Mouse (Mus musculus) regulatory T cell (primary cell): Measurements from ENCODE around the gene Lepr.

Source experiments
- in situ Hi-C: fragments of 300-600 bp; cut with MboI, MseI; formaldehyde crosslinking; loops from one replicate; pipeline ENCODE4 v1.15.1; 2025; ENCODE audit warnings: high pct_unique_total_duplicates

Gene Lepr

GRCm38 (mm10) chr4:101717367-101718121 is at the start of gene Lepr:
Gene Lepr (plus strand): TSS chr4:101717404.
- in situ Hi-C loops = no loop called here

GRCm38 (mm10) chr4:101669161-101669560 is 48.0 kb upstream of the Lepr start:
- in situ Hi-C loops = loop anchor here (25.0 kb wide), 1 partner anchor 1668 kb away; no protein-coding TSS in a partner anchor

- in situ Hi-C loops = loop anchor here (25.0 kb wide), 1 partner anchor 1667 kb away; no protein-coding TSS in a partner anchor
Observed at GRCm38 (mm10) chr4:101669811-101670210, 47.4 kb upstream of the Lepr start.

- in situ Hi-C loops = loop anchor here (25.0 kb wide), 1 partner anchor 1663 kb away; no protein-coding TSS in a partner anchor
Observed at GRCm38 (mm10) chr4:101674790-101675189, 42.4 kb upstream of the Lepr start.

- in situ Hi-C loops = no loop called here
Observed at GRCm38 (mm10) chr4:101675726-101676125, 41.5 kb upstream of the Lepr start.

- in situ Hi-C loops = no loop called here
Observed at GRCm38 (mm10) chr4:101682620-101683019, 34.6 kb upstream of the Lepr start.

GRCm38 (mm10) chr4:101683086-101683485 is 34.1 kb upstream of the Lepr start:
- in situ Hi-C loops = no loop called here

GRCm38 (mm10) chr4:101684821-101685220 is 32.4 kb upstream of the Lepr start:
- in situ Hi-C loops = no loop called here

- in situ Hi-C loops = no loop called here
Observed at GRCm38 (mm10) chr4:101686227-101686810, 30.9 kb upstream of the Lepr start.

GRCm38 (mm10) chr4:101689241-101689640 is 28.0 kb upstream of the Lepr start:
- in situ Hi-C loops = no loop called here

GRCm38 (mm10) chr4:101689645-101690044 is 27.6 kb upstream of the Lepr start:
- in situ Hi-C loops = no loop called here

- in situ Hi-C loops = no loop called here
Observed at GRCm38 (mm10) chr4:101692892-101693291, 24.3 kb upstream of the Lepr start.

- in situ Hi-C loops = no loop called here
Observed at GRCm38 (mm10) chr4:101694529-101694928, 22.7 kb upstream of the Lepr start.

- in situ Hi-C loops = no loop called here
Observed at GRCm38 (mm10) chr4:101697236-101697635, 20.0 kb upstream of the Lepr start.

- in situ Hi-C loops = no loop called here
Observed at GRCm38 (mm10) chr4:101699423-101699822, 17.8 kb upstream of the Lepr start.

- in situ Hi-C loops = no loop called here
Observed at GRCm38 (mm10) chr4:101700892-101701640, 16.1 kb upstream of the Lepr start.

- in situ Hi-C loops = no loop called here
Observed at GRCm38 (mm10) chr4:101705325-101705724, 11.9 kb upstream of the Lepr start.

GRCm38 (mm10) chr4:101707234-101707633 is 10.0 kb upstream of the Lepr start:
- in situ Hi-C loops = no loop called here

GRCm38 (mm10) chr4:101707953-101708352 is 9.3 kb upstream of the Lepr start:
- in situ Hi-C loops = no loop called here

- in situ Hi-C loops = no loop called here
Observed at GRCm38 (mm10) chr4:101710361-101710760, 6.8 kb upstream of the Lepr start.

GRCm38 (mm10) chr4:101711100-101711499 is 6.1 kb upstream of the Lepr start:
- in situ Hi-C loops = no loop called here

- in situ Hi-C loops = no loop called here
Observed at GRCm38 (mm10) chr4:101712563-101712962, 4.6 kb upstream of the Lepr start.
